Mouse (Mus musculus): ENCODE results near the gene Rbms3. TPM values are rescaled to one million over a fixed set of nuclear protein-coding genes. Genes with fewer than 3 reads are reported as not detected.

The Rbms3 gene
- total and polyA plus RNA-seq, 2 experiments from 2014 or later, result 43.3 to 59.9 TPM

DNA sequence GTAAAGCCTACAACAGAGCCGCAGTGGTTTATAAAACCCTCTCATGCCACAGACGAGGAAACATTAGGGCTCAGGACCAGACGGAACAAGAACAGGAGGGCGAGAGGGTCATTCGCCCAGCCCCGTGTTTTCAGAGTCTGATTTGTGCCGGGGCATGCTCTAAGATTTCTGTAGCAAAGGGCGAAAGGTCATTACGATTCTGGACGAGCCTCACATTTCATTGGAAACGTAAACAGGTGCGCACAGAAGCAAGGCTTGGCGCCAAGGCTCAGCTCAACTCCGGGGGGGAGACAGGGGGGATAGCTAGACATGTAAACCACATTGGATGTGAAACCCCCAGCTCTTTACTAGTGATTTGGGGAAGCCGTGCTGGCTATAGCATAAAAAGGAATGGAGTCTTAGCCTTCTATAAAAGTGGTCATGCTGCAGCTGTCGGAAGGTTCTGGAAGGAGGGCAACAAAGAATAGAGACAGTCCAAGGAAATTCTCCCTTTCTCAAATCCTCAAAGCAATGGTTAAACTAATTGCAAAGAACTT is 250.2 kb downstream of the Rbms3 start:
- TF ChIP-seq CTCF (IDR thresholded peaks at IDR 0.05), result no peak
- WGBS, result 61% methylated on average over 16 of the region's 16 CpGs
- Histone ChIP-seq H3K9ac (replicated peaks; ENCODE audit: low read length, poor library complexity, severe bottlenecking) (no peak overlapping the region), H3K27ac (ENCODE audit: low read depth, low read length) (no peak overlapping the region), H3K36me3 (ENCODE audit: insufficient read depth, low read length) (no peaks in the 10 kb centered on the region), H3K4me1 (ENCODE audit: insufficient read depth, low read length) (no peaks in the 10 kb centered on the region), H3K4me3 (ENCODE audit: low read depth, low read length) (no peak overlapping the region), H3K9me3 (ENCODE audit: low read length) (no peaks in the 10 kb centered on the region), H3K4me2 (ENCODE audit: low read depth, low read length, poor library complexity, severe bottlenecking) (no peak overlapping the region), H3K27me3 (ENCODE audit: insufficient read depth, low read length) (no peaks in the 10 kb centered on the region)
- ATAC-seq (ENCODE audit: low FRiP score), result no peak
- no peak for DNase-seq (ENCODE audit: low spot score)

DNA sequence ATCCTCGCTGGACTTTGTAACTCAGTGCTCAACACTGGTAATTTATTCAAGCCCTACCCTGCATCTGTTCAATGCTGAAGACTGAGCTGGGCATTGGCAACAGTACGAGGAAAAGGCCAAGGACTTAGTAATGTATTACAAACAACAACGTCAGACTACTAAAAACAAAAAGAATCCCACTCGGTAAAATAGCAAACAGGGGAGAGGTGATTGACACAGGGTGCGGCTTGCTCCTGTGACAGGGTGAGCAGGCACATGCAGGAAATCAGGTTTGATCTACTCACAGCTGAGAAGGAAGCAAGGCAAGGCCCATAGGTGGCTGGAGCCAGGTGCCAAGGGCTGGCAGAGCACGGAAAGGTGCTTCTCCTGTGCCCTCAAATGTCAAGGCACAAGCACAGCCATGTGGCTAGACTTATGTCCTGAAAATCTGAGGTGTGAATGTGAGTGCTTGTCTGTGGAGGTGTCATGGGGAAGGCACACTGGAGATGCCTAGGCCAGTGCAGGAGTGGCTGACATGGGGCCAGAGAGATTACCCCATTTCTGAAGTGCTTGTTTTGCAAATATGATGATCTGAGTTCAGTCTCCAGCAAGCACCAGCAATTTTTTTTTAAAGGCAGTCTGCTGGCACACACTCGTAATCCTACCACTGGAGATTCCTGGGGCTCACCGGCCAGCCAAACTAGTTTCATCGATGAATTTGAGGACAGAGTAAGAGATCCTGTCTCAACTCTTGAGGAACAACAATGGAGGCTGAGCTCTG is 251.4 kb downstream of the Rbms3 start:
- Histone ChIP-seq H3K27me3 (ENCODE audit: insufficient read depth, low read length) (no peaks in the 10 kb centered on the region), H3K4me1 (ENCODE audit: insufficient read depth, low read length) (no peaks in the 10 kb centered on the region), H3K36me3 (ENCODE audit: insufficient read depth, low read length) (no peaks in the 10 kb centered on the region), H3K9me3 (ENCODE audit: low read length) (no peaks in the 10 kb centered on the region), H3K27ac (ENCODE audit: low read depth, low read length) (no peak overlapping the region), H3K9ac (replicated peaks; ENCODE audit: low read length, poor library complexity, severe bottlenecking) (no peak overlapping the region), H3K4me3 (ENCODE audit: low read depth, low read length) (no peak overlapping the region), H3K4me2 (ENCODE audit: low read depth, low read length, poor library complexity, severe bottlenecking) (no peak overlapping the region)
- DNase-seq (ENCODE audit: low spot score) (no peak), ATAC-seq (ENCODE audit: low FRiP score) (no peak)
- no peak for TF ChIP-seq CTCF (IDR thresholded peaks at IDR 0.05)
- WGBS, result 73% methylated on average over 9 of the region's 9 CpGs

DNA sequence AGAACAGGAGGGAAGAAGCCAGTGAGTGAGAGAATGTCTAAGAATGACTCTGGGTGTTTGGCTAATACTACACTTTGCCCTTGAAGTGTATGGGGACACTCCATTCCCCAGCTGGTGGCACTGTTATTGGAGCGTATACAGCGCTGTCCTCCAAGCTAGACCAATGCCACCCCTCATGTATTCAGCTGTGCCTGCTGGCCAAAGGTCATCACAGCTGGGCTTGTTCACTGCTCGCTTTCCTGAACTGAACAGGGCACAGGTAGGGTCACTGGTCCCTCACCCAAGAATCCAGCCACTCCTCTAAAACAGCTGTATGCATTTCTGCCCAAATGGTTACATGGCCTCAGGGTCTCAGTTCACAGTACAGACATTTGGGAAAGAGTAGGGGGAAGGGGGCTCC is 253.9 kb downstream of the Rbms3 start:
- no peak for TF ChIP-seq CTCF (IDR thresholded peaks at IDR 0.05)
- ATAC-seq (ENCODE audit: low FRiP score), result no peak

DNA sequence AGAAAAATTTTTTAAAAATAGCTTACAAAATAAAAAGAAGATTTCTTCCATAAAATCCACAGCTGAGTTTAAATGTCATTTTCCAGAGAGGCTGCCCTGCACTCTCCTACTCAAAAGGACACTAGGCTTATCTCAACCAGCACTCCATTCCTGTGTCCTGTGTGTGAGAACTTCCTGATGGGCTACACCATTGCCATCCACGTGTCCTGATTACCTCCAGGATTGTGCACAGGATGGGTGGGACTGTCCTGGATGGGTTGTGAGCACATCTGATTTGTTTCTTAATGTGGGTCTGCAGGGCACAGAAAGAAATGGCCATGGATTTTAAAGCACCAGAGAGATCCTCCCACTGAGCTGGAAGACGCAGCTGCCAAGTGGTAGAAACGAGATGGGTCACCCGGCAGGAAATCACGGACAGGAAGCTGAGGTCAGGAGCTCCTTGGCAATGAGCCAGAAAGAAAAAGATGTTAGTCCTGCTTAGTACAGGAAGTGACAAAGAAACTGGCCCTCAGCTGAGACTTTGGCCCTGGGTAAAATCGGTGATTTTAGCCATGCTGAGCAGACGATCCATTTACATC is 256.5 kb downstream of the Rbms3 start:
- peak; percentile 53 for DNase-seq (ENCODE audit: low spot score)

More for the DNA sequence above, 253.9 kb downstream of the Rbms3 start:
- no peak overlapping the region for H3K4me3 ChIP-seq (ENCODE audit: low read depth, low read length)
- no peak overlapping the region for H3K27ac ChIP-seq (ENCODE audit: low read depth, low read length)
- no peaks in the 10 kb centered on the region for H3K27me3 ChIP-seq (ENCODE audit: insufficient read depth, low read length)
- H3K36me3 ChIP-seq (ENCODE audit: insufficient read depth, low read length), result no peaks in the 10 kb centered on the region
- H3K4me1 ChIP-seq (ENCODE audit: insufficient read depth, low read length), result no peaks in the 10 kb centered on the region
- WGBS, result 92% methylated on average over 3 of the region's 3 CpGs
- no peak for DNase-seq (ENCODE audit: low spot score)
- H3K9ac ChIP-seq (replicated peaks; ENCODE audit: low read length, poor library complexity, severe bottlenecking), result no peak overlapping the region
- H3K4me2 ChIP-seq (ENCODE audit: low read depth, low read length, poor library complexity, severe bottlenecking), result no peak overlapping the region
- no peaks in the 10 kb centered on the region for H3K9me3 ChIP-seq (ENCODE audit: low read length)

DNA sequence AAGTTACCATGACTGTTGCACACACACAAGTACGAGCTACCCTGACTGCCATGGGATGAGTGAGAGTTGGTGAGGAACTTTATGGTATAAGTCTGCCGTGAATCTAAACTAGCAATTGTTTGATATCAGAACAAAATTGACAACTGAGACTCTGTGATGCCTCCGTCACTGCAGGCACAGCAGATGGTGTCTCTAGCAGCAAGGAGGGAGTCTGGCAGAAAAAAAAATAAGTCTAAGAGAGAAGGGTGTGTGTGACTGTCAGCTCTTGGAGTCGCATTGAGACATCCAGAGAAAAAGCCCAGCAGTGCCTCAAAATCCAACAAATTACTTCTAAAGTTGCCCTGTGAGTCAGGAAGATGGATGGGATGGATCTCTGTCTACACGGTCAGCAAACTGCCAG is 257.7 kb downstream of the Rbms3 start:
- ATAC-seq (ENCODE audit: low FRiP score), result no peak
- no peak overlapping the region for H3K4me3 ChIP-seq (ENCODE audit: low read depth, low read length)
- no peak for DNase-seq (ENCODE audit: low spot score)
- H3K9me3 ChIP-seq (ENCODE audit: low read length), result no peaks in the 10 kb centered on the region
- no peaks in the 10 kb centered on the region for H3K27me3 ChIP-seq (ENCODE audit: insufficient read depth, low read length)
- no peaks in the 10 kb centered on the region for H3K36me3 ChIP-seq (ENCODE audit: insufficient read depth, low read length)
- WGBS, result 88% methylated on average over 5 of the region's 5 CpGs
- H3K9ac ChIP-seq (replicated peaks; ENCODE audit: low read length, poor library complexity, severe bottlenecking), result no peak overlapping the region
- no peak overlapping the region for H3K4me2 ChIP-seq (ENCODE audit: low read depth, low read length, poor library complexity, severe bottlenecking)
- no peak overlapping the region for H3K27ac ChIP-seq (ENCODE audit: low read depth, low read length)
- no peak for TF ChIP-seq CTCF (IDR thresholded peaks at IDR 0.05)
- H3K4me1 ChIP-seq (ENCODE audit: insufficient read depth, low read length), result no peaks in the 10 kb centered on the region

More for the DNA sequence above, 256.5 kb downstream of the Rbms3 start:
- H3K4me2 ChIP-seq (ENCODE audit: low read depth, low read length, poor library complexity, severe bottlenecking), result no peak overlapping the region
- no peaks in the 10 kb centered on the region for H3K27me3 ChIP-seq (ENCODE audit: insufficient read depth, low read length)
- H3K36me3 ChIP-seq (ENCODE audit: insufficient read depth, low read length), result no peaks in the 10 kb centered on the region
- no peaks in the 10 kb centered on the region for H3K9me3 ChIP-seq (ENCODE audit: low read length)
- no peak overlapping the region for H3K9ac ChIP-seq (replicated peaks; ENCODE audit: low read length, poor library complexity, severe bottlenecking)
- no peak for TF ChIP-seq CTCF (IDR thresholded peaks at IDR 0.05)
- H3K4me3 ChIP-seq (ENCODE audit: low read depth, low read length), result no peak overlapping the region
- no peak overlapping the region for H3K27ac ChIP-seq (ENCODE audit: low read depth, low read length)
- no peak for ATAC-seq (ENCODE audit: low FRiP score)
- WGBS, result 51% methylated on average over 7 of the region's 7 CpGs
- no peaks in the 10 kb centered on the region for H3K4me1 ChIP-seq (ENCODE audit: insufficient read depth, low read length)

DNA sequence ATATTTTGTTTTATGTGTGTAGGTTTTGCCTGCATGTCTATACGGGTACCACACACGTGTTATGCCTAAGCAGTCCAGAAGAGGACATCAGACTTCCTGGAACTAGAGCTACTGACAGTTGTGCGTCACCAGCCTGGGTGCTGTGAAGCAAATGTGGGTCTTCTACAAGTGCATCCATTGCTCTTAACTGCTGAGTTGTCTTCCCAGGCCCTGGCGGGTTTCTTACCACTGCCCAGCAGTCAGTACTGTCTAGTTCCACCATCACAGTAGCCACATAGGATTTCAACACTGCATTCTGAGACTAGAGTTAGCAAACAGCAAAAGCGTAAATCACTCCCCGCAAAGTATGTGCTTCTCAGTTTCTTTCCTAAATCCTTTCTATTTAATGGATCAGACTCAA is 259.6 kb downstream of the Rbms3 start:
- Histone ChIP-seq H3K4me3 (ENCODE audit: low read depth, low read length) (no peak overlapping the region), H3K4me1 (ENCODE audit: insufficient read depth, low read length) (no peaks in the 10 kb centered on the region), H3K9me3 (ENCODE audit: low read length) (no peaks in the 10 kb centered on the region), H3K27me3 (ENCODE audit: insufficient read depth, low read length) (no peaks in the 10 kb centered on the region), H3K27ac (ENCODE audit: low read depth, low read length) (no peak overlapping the region), H3K36me3 (ENCODE audit: insufficient read depth, low read length) (no peaks in the 10 kb centered on the region), H3K4me2 (ENCODE audit: low read depth, low read length, poor library complexity, severe bottlenecking) (no peak overlapping the region), H3K9ac (replicated peaks; ENCODE audit: low read length, poor library complexity, severe bottlenecking) (no peak overlapping the region)
- DNase-seq (ENCODE audit: low spot score) (no peak), ATAC-seq (ENCODE audit: low FRiP score) (no peak)
- 95% methylated on average over 6 of the region's 6 CpGs for WGBS
- TF ChIP-seq CTCF (IDR thresholded peaks at IDR 0.05), result no peak

All from midbrain, postnatal 0 days (tissue).